8 mouse cellular contexts compared by ENCODE assay signal in the genomic region with DNA sequence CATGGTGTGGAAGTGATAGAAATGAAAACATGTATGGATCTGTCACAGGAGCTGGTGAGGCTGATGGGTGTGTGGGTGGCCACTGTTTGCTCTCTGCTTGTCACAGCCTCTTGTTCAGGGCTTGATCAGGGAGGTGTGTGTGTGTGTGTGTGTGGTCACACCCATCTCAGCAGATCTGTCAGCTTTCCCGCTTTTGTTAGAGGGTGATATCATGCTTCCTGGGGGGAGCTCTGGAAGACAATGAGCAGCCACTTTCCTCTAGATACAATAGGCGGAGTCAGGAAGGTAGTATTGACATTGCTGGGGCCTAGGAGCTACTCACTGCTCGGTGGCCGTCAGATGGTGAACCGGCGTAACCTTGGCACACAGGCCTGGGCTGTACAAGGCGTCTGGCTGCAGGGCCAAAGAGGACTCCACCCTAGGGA. TPM values are rescaled to one million over a fixed set of nuclear protein-coding genes. Genes with fewer than 3 reads are reported as not detected.
DNase-seq lines count a peak whose midpoint lies in the region; ATAC-seq and TF ChIP-seq lines count a peak whose summit lies in the region.

No protein-coding gene starts in this region.

- H3K4me2 ChIP-seq in embryonic facial prominence, embryonic 11.5 days (ENCODE audit: low read depth, low read length), result no peak overlapping the region

- DNase-seq in embryonic facial prominence, embryonic 11.5 days (ENCODE audit: low spot score), result peak; percentile 6
- no peak for DNase-seq in embryonic facial prominence, embryonic 10.5 days (ENCODE audit: low spot score)
- peak; percentile 87 for DNase-seq in heart, adult 8-10 months (ENCODE audit: low spot score)
- peak; percentile 62 for DNase-seq in kidney, postnatal 10 days
- DNase-seq in lung, postnatal 4 days, result peak; percentile 60 to 87
- DNase-seq in layer of hippocampus, adult 2 months (ENCODE audit: low spot score in 2 of 2), result no peak
- no peak for DNase-seq in thymus, postnatal 10 days (ENCODE audit: low spot score in 2 of 2)
- no peak for DNase-seq in thymus, postnatal 14 days

- no peaks in the 10 kb centered on the region for H3K36me3 ChIP-seq in embryonic facial prominence, embryonic 11.5 days (replicated peaks; ENCODE audit: control insufficient read depth, insufficient read depth, low read depth, low read length)
- H3K36me3 ChIP-seq in embryonic facial prominence, embryonic 10.5 days (replicated peaks), result no peaks in the 10 kb centered on the region

- 60% methylated on average over 7 of the region's 7 CpGs for WGBS in embryonic facial prominence, embryonic 11.5 days
- WGBS in embryonic facial prominence, embryonic 10.5 days, result 56% methylated on average over 7 of the region's 7 CpGs

- ATAC-seq in embryonic facial prominence, embryonic 11.5 days (replicated peaks; ENCODE audit: insufficient number of reproducible peaks, low FRiP score, low TSS enrichment, low read depth), result no peak; the same call in 1 of the 2 replicates

- H3K4me3 ChIP-seq in embryonic facial prominence, embryonic 11.5 days (ENCODE audit: low read depth, low read length), result no peak overlapping the region
- no peak overlapping the region for H3K4me3 ChIP-seq in embryonic facial prominence, embryonic 10.5 days
- no peak overlapping the region for H3K4me3 ChIP-seq in layer of hippocampus, adult 2 months

- H3K27ac ChIP-seq in embryonic facial prominence, embryonic 11.5 days (replicated peaks; ENCODE audit: low read depth, low read length), result no peak overlapping the region
- H3K27ac ChIP-seq in embryonic facial prominence, embryonic 10.5 days (replicated peaks), result no peak overlapping the region
- no peak overlapping the region for H3K27ac ChIP-seq in layer of hippocampus, adult 2 months

- TF ChIP-seq CTCF in layer of hippocampus, adult 2 months (conservative IDR thresholded peaks at IDR 0.05), result no peak

- no peak overlapping the region for H3K9ac ChIP-seq in embryonic facial prominence, embryonic 11.5 days (replicated peaks; ENCODE audit: low read length)

- H3K27me3 ChIP-seq in embryonic facial prominence, embryonic 11.5 days (ENCODE audit: control insufficient read depth, insufficient read depth, low read length), result no peaks in the 10 kb centered on the region
- H3K27me3 ChIP-seq in embryonic facial prominence, embryonic 10.5 days (replicated peaks; ENCODE audit: low read depth, poor library complexity, severe bottlenecking), result no peaks in the 10 kb centered on the region

- no peaks in the 10 kb centered on the region for H3K4me1 ChIP-seq in embryonic facial prominence, embryonic 11.5 days (ENCODE audit: control insufficient read depth, insufficient read depth, low read length)
- 0 out of 2 replicates have a peak, but pooled peaks cover 13% of the 10 kb centered on the region for H3K4me1 ChIP-seq in embryonic facial prominence, embryonic 10.5 days

- no peaks in the 10 kb centered on the region for H3K9me3 ChIP-seq in embryonic facial prominence, embryonic 11.5 days (replicated peaks; ENCODE audit: control insufficient read depth, low read length)
- no peaks in the 10 kb centered on the region for H3K9me3 ChIP-seq in embryonic facial prominence, embryonic 10.5 days

RNA-seq across cellular contexts. Expression of a gene that starts 7.3 kb away (rescaled TPM):
- 9.8 and 10.1 TPM in 2 replicates for polyA plus RNA-seq in embryonic facial prominence, embryonic 11.5 days (2014; fragmentation: Nextera tagmentation; extraction: Ambion mirVana)
- 9.4 TPM in 2 replicates for polyA plus RNA-seq in embryonic facial prominence, embryonic 10.5 days (2016; fragmentation: Nextera tagmentation; extraction: Ambion mirVana)
- total RNA-seq in heart, adult 8-10 months (2022), result 10 to 100 TPM; 33.1 to 36.1 (median 33.6) TPM
- 1 to 10 TPM; 7.6 to 9.2 TPM for total RNA-seq in layer of hippocampus, adult 2 months (2021)

Comparison
In these comparisons a context has a peak if more than half of its experiments do, and no peak if none do; other contexts are left out.
1. DNase-seq: peak in embryonic facial prominence, embryonic 11.5 days (single experiment), heart, adult 8-10 months (single experiment), kidney, postnatal 10 days (single experiment) and lung, postnatal 4 days (2 of 2); none in embryonic facial prominence, embryonic 10.5 days (single experiment), layer of hippocampus, adult 2 months (0 of 2), thymus, postnatal 10 days (0 of 2) and thymus, postnatal 14 days (single experiment).